Mouse (Mus musculus): ENCODE measurements at regions not wholly inside any gene's neighbourhood (a gene's known extent, or its start where the extent isn't known, plus 50 kb on each side); places are given as distances from the start of the nearest gene placed in this dataset.

DNA sequence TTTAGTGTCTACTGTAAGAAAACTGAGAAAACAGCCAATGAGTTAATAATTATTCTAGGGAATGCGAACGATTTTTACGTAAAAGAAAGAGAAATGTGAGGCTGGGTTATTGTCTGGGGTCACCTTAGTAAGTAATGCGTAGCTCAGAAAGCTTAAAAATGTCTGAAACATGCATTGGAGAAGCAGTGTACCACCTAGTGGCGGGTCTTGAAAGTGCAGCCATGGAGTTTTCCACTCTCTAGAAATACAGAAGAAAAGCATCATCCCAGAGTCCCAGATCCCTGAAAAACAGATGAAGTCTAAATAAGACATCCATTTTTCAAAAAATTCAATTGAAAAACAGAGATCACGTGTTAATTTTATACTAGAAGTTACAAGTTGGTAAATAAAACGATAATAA, 67.0 kb upstream of the Pkn2 start:
- H3K27me3 ChIP-seq (ENCODE audit: control insufficient read depth, insufficient read depth, low read length), result no peaks in the 10 kb centered on the region

DNA sequence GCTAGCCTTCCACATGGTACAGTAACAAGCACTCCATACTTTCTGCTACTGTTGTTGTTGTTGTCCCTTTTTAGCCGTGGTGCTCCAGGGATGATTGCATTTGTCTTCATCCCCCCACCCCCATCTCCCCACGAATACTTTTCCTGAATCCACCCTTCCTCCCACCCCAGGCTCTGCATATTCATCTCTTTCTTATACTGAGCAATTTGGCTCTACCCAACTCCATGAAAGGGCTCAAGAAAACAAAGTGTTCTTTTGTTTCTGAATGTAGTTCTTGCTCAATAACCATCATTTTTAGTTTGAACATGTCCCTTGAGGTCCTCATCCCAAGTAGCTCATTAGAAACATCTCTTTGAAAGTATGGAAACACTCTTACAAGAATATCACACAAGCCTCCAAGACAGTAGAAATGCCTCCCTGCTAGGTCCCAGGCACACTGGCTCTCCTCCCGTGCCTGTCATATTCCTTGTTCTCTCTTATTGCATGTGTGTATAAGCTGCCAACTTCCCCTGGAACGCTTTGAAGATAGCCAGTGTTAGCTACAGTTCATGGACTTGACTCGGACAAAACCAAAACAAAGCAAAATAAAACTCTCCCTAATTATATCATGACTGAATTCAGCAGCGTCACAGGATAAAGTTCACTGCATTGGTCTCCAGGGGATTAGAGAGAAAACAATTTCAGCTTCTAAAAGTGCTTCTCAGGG, 59.7 kb upstream of the Pkn2 start:
- H3K4me1 ChIP-seq (ENCODE audit: control insufficient read depth, insufficient read depth, insufficient read length, low read length), result 0 out of 2 replicates have a peak, but pooled peaks cover 3% of the 10 kb centered on the region
- H3K27me3 ChIP-seq (ENCODE audit: control insufficient read depth, insufficient read depth, low read length), result no peaks in the 10 kb centered on the region
- TF ChIP-seq CTCF (IDR thresholded peaks at IDR 0.05; ENCODE audit: extremely low read depth, insufficient read length, insufficient replicate concordance, low read depth, low read length) (no peak), POLR2A (IDR thresholded peaks at IDR 0.05; ENCODE audit: low read depth, low read length) (no peak)
- no peaks in the 10 kb centered on the region for H3K36me3 ChIP-seq (ENCODE audit: control insufficient read depth, insufficient read depth, low read length)
- no peak overlapping the region for H3K4me3 ChIP-seq (ENCODE audit: low read depth, low read length)
- 32% methylated on average over 6 of the region's 6 CpGs for WGBS
- peak overlapping the region; percentile 61 for H3K27ac ChIP-seq (ENCODE audit: insufficient read depth, low read depth, low read length)

More for the DNA sequence above, 67.0 kb upstream of the Pkn2 start:
- no peaks in the 10 kb centered on the region for H3K36me3 ChIP-seq (ENCODE audit: control insufficient read depth, insufficient read depth, low read length)
- H3K4me1 ChIP-seq (ENCODE audit: control insufficient read depth, insufficient read depth, insufficient read length, low read length), result 0 out of 2 replicates have a peak, but pooled peaks cover 3% of the 10 kb centered on the region
- H3K27ac ChIP-seq (ENCODE audit: insufficient read depth, low read depth, low read length), result no peak overlapping the region
- 36% methylated on average over 7 of the region's 7 CpGs for WGBS
- TF ChIP-seq POLR2A (IDR thresholded peaks at IDR 0.05; ENCODE audit: low read depth, low read length), result no peak
- TF ChIP-seq CTCF (IDR thresholded peaks at IDR 0.05; ENCODE audit: extremely low read depth, insufficient read length, insufficient replicate concordance, low read depth, low read length), result no peak
- H3K4me3 ChIP-seq (ENCODE audit: low read depth, low read length), result no peak overlapping the region

DNA sequence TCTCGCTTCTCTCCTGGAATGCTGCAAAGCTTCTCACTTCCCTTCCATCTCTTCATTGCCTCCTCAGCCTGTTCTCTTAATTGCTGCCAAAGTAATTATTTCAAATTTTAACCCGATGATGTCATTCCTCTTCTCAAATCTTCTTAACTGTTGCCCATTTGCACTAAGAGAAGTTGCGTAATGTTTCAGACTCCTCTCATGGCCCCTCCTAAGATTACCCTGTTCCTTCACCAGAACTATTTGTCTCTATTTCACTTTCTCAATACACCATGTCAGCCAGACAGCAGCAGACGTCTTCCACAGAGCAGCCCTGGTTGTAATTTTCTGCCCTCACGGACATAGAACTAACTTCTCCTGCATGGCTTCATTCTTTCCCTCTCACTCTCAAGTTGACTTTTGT, 59.1 kb upstream of the Pkn2 start:
- Histone ChIP-seq H3K4me1 (ENCODE audit: control insufficient read depth, insufficient read depth, insufficient read length, low read length) (0 out of 2 replicates have a peak, but pooled peaks cover 3% of the 10 kb centered on the region), H3K27ac (ENCODE audit: insufficient read depth, low read depth, low read length) (peak overlapping the region; percentile 61), H3K27me3 (ENCODE audit: control insufficient read depth, insufficient read depth, low read length) (no peaks in the 10 kb centered on the region), H3K36me3 (ENCODE audit: control insufficient read depth, insufficient read depth, low read length) (no peaks in the 10 kb centered on the region), H3K4me3 (ENCODE audit: low read depth, low read length) (no peak overlapping the region)
- TF ChIP-seq CTCF (IDR thresholded peaks at IDR 0.05; ENCODE audit: extremely low read depth, insufficient read length, insufficient replicate concordance, low read depth, low read length) (no peak), POLR2A (IDR thresholded peaks at IDR 0.05; ENCODE audit: low read depth, low read length) (no peak)
- WGBS, result 75% methylated on average over 5 of the region's 5 CpGs

DNA sequence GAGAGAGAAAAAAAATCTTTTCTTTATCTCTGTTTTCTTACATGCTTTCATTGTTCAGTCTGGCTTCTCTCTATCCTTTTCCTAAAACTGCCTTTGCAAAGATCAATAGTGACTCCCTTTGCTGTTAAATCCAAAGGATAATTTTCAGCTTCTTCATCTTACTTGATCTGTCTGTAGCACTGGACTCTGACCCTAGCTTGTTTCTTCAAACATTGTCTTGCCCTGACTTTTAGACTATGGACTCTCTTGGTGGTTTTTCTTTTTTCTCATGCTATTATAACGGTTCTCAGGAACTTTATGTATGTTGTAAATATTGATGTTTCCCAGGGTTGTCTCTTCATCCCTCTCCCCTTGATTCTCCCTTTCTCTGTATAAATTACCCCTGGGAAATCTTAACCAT, 58.0 kb upstream of the Pkn2 start:
- TF ChIP-seq POLR2A (IDR thresholded peaks at IDR 0.05; ENCODE audit: low read depth, low read length) (no peak), CTCF (IDR thresholded peaks at IDR 0.05; ENCODE audit: extremely low read depth, insufficient read length, insufficient replicate concordance, low read depth, low read length) (no peak)

DNA sequence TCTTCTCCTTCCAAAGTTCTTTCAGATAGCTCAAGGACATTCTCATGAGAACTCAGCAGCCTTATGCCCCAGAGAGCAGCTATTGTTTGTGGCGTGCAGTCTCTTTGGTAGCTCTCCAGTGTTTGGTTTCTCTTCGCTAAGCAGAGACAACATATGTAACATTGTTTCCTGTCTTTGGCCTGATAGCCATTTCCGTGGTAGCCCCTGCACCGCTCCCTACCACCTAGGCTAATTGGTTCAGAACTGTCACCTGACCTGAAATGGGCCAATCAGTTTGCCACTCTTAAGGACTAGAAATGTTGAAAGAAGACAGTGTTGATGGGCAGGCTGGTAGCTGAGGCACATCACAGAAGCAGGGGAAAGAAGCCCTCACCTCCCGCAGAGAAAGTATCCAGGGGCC, 54.1 kb upstream of the Pkn2 start:
- no peaks in the 10 kb centered on the region for H3K4me1 ChIP-seq (ENCODE audit: control insufficient read depth, insufficient read depth, insufficient read length, low read length)
- 66% methylated on average over 5 of the region's 5 CpGs for WGBS
- no peak overlapping the region for H3K4me3 ChIP-seq (ENCODE audit: low read depth, low read length)
- no peaks in the 10 kb centered on the region for H3K27me3 ChIP-seq (ENCODE audit: control insufficient read depth, insufficient read depth, low read length)
- TF ChIP-seq CTCF (IDR thresholded peaks at IDR 0.05; ENCODE audit: extremely low read depth, insufficient read length, insufficient replicate concordance, low read depth, low read length), result no peak
- TF ChIP-seq POLR2A (IDR thresholded peaks at IDR 0.05; ENCODE audit: low read depth, low read length), result no peak
- H3K36me3 ChIP-seq (ENCODE audit: control insufficient read depth, insufficient read depth, low read length), result no peaks in the 10 kb centered on the region
- H3K27ac ChIP-seq (ENCODE audit: insufficient read depth, low read depth, low read length), result no peak overlapping the region

More for the DNA sequence above, 58.0 kb upstream of the Pkn2 start:
- Histone ChIP-seq H3K4me1 (ENCODE audit: control insufficient read depth, insufficient read depth, insufficient read length, low read length) (no peaks in the 10 kb centered on the region), H3K27ac (ENCODE audit: insufficient read depth, low read depth, low read length) (no peak overlapping the region), H3K27me3 (ENCODE audit: control insufficient read depth, insufficient read depth, low read length) (no peaks in the 10 kb centered on the region), H3K4me3 (ENCODE audit: low read depth, low read length) (no peak overlapping the region), H3K36me3 (ENCODE audit: control insufficient read depth, insufficient read depth, low read length) (no peaks in the 10 kb centered on the region)
- WGBS, result 21% methylated on average over 1 of the region's 1 CpGs

DNA sequence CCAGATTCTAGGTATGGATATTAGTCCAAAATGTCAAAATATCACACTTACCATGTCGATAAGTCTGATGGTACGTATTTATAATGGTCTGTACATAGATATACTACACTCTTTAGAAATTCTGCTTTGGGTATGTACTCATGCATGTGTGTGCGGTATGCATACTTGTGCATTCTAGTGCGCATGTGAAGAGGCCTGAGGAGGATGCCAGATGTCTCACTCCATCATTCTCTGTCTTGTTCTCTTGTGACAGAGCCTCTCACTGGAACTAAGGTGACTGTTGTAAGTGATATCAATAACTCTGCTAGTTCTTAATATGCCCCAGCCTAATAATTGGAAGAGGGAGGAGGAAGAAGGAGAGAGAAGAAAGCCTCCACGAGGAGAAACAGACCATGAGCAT, 52.5 kb upstream of the Pkn2 start:
- no peaks in the 10 kb centered on the region for H3K27me3 ChIP-seq (ENCODE audit: control insufficient read depth, insufficient read depth, low read length)
- no peak overlapping the region for H3K4me3 ChIP-seq (ENCODE audit: low read depth, low read length)
- 89% methylated on average over 5 of the region's 5 CpGs for WGBS
- no peak for TF ChIP-seq CTCF (IDR thresholded peaks at IDR 0.05; ENCODE audit: extremely low read depth, insufficient read length, insufficient replicate concordance, low read depth, low read length)
- TF ChIP-seq POLR2A (IDR thresholded peaks at IDR 0.05; ENCODE audit: low read depth, low read length), result no peak
- H3K36me3 ChIP-seq (ENCODE audit: control insufficient read depth, insufficient read depth, low read length), result no peaks in the 10 kb centered on the region
- no peaks in the 10 kb centered on the region for H3K4me1 ChIP-seq (ENCODE audit: control insufficient read depth, insufficient read depth, insufficient read length, low read length)
- no peak overlapping the region for H3K27ac ChIP-seq (ENCODE audit: insufficient read depth, low read depth, low read length)

DNA sequence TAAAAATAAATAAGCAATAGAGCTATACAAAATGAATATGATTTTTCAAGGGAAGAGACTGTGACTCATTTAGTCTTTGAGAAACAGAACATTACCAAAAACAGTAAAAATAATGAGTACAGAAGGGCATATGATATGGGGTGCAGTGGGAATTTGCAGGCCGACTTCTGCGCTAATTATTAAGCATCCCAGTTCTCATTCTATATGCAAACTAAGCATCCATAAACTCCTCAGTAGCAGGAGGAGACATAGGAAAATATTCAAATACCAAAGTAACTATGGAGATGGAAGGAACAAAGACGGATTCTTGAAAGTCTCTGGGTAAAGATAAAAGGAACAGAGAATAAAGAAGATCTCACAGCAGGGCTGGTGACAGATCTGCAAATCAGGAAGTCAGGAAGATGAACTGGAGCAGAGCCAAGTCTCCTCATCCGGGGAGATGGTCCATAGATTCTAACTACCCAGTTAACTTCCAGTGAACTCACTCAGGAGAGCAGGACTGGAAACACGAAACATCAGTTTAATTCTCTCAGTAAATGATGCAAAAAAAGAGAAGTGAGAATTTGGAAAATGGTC, 52.0 kb upstream of the Pkn2 start:
- TF ChIP-seq POLR2A (IDR thresholded peaks at IDR 0.05; ENCODE audit: low read depth, low read length) (no peak), CTCF (IDR thresholded peaks at IDR 0.05; ENCODE audit: extremely low read depth, insufficient read length, insufficient replicate concordance, low read depth, low read length) (no peak)
- Histone ChIP-seq H3K36me3 (ENCODE audit: control insufficient read depth, insufficient read depth, low read length) (no peaks in the 10 kb centered on the region), H3K27ac (ENCODE audit: insufficient read depth, low read depth, low read length) (no peak overlapping the region), H3K4me3 (ENCODE audit: low read depth, low read length) (no peak overlapping the region), H3K4me1 (ENCODE audit: control insufficient read depth, insufficient read depth, insufficient read length, low read length) (no peaks in the 10 kb centered on the region), H3K27me3 (ENCODE audit: control insufficient read depth, insufficient read depth, low read length) (no peaks in the 10 kb centered on the region)
- WGBS, result 68% methylated on average over 5 of the region's 5 CpGs

All from small intestine, adult 2 months (tissue).